In genomic region chr11:117599788-117600263, GRCm38 (mm10) we compare ENCODE assay signal across 9 mouse cellular contexts. TPM values are rescaled to one million over a fixed set of nuclear protein-coding genes. Genes with fewer than 3 reads are reported as not detected.
A peak's percentile ranks its signal among the peaks of the same experiment; 100 is the strongest.
DNase-seq lines count a peak whose midpoint lies in the region; ATAC-seq and TF ChIP-seq lines count a peak whose summit lies in the region.
"Had no signal": no experiment of that assay in that cellular context is flagged by ENCODE, and none has a peak within 500 bp of the region (broad histone marks: within the 10 kb centered on the region; RNA-seq: fewer than 3 reads in every experiment).

No protein-coding gene starts in this region.

- intact Hi-C loops in left cerebral cortex, postnatal 36 days (cut with DNase I) = no loop called here

- no peak overlapping the region for H3K4me2 ChIP-seq in forebrain, embryonic 15.5 days (replicated peaks)
- H3K4me2 ChIP-seq in liver, embryonic 16.5 days (ENCODE audit: low read depth, low read length) = peak overlapping the region; percentile 60; the same call in 1 of the 2 replicates
- peak overlapping the region; percentile 75 for H3K4me2 ChIP-seq in stomach, postnatal 0 days (replicated peaks; ENCODE audit: low read depth)

- ATAC-seq in forebrain, embryonic 15.5 days (replicated peaks) = no peak
- ATAC-seq in liver, embryonic 16.5 days (ENCODE audit: low read depth) = no peak
- ATAC-seq in stomach, postnatal 0 days (ENCODE audit: low FRiP score, low TSS enrichment) = no peak

- no peak for DNase-seq in forebrain, embryonic 10.5 days (ENCODE audit: extremely low spot score, low spot score)
- DNase-seq in thymus, postnatal 25 days = peak; percentile 30
- no peak for DNase-seq in thymus, postnatal 0 days (ENCODE audit: low spot score)
- no peak for DNase-seq in stomach, postnatal 0 days (ENCODE audit: low spot score)
- DNase-seq in left cerebral cortex, postnatal 36 days (ENCODE audit: low spot score in 2 of 2) = no peak
- no peak for DNase-seq in frontal cortex, postnatal 14 days (ENCODE audit: low spot score in 2 of 2)
- DNase-seq: kidney, postnatal 25 days had no signal

- peaks cover 94% of the 10 kb centered on the region for H3K27me3 ChIP-seq in forebrain, embryonic 10.5 days (ENCODE audit: poor library complexity, severe bottlenecking)
- peaks cover 2% of the 10 kb centered on the region; the same call in 1 of the 2 replicates for H3K27me3 ChIP-seq in forebrain, embryonic 15.5 days
- H3K27me3 ChIP-seq in liver, embryonic 16.5 days (ENCODE audit: control insufficient read depth, insufficient read depth, low read depth, low read length) = peaks cover 46% of the 10 kb centered on the region
- no peaks in the 10 kb centered on the region for H3K27me3 ChIP-seq in stomach, postnatal 0 days (ENCODE audit: control insufficient read depth, insufficient read depth, low read length)

- H3K9ac ChIP-seq in forebrain, embryonic 15.5 days (replicated peaks) = no peak overlapping the region
- no peak overlapping the region for H3K9ac ChIP-seq in liver, embryonic 16.5 days (ENCODE audit: low read depth, low read length)
- H3K9ac ChIP-seq in stomach, postnatal 0 days (ENCODE audit: low read length) = 0 out of 2 replicates have a peak overlapping the region, but pooled peaks have one; percentile 64

- H3K4me1 ChIP-seq in forebrain, embryonic 10.5 days = peaks cover 65% of the 10 kb centered on the region
- H3K4me1 ChIP-seq in forebrain, embryonic 15.5 days = peaks cover 46% of the 10 kb centered on the region
- no peaks in the 10 kb centered on the region; the same call in 1 of the 2 replicates for H3K4me1 ChIP-seq in liver, embryonic 16.5 days (ENCODE audit: control insufficient read depth, low read depth, low read length)
- H3K4me1 ChIP-seq in stomach, postnatal 0 days (replicated peaks; ENCODE audit: control insufficient read depth, insufficient read depth) = peaks cover 3% of the 10 kb centered on the region; the same call in 1 of the 2 replicates

- 9% methylated on average over 14 of the region's 14 CpGs for WGBS in forebrain, embryonic 10.5 days
- 15% methylated on average over 14 of the region's 14 CpGs for WGBS in forebrain, embryonic 15.5 days
- 12% methylated on average over 14 of the region's 14 CpGs for WGBS in liver, embryonic 16.5 days (ENCODE audit: insufficient replicate concordance)
- 14% methylated on average over 14 of the region's 14 CpGs for WGBS in stomach, postnatal 0 days

- TF ChIP-seq CTCF in stomach, postnatal 0 days (IDR thresholded peaks at IDR 0.05; ENCODE audit: low read depth) = no peak

- no peaks in the 10 kb centered on the region for H3K9me3 ChIP-seq in forebrain, embryonic 10.5 days
- H3K9me3 ChIP-seq in forebrain, embryonic 15.5 days = no peaks in the 10 kb centered on the region
- no peaks in the 10 kb centered on the region for H3K9me3 ChIP-seq in liver, embryonic 16.5 days (replicated peaks; ENCODE audit: control insufficient read depth, low read length)
- H3K9me3 ChIP-seq in stomach, postnatal 0 days (ENCODE audit: control insufficient read depth, low read length) = no peaks in the 10 kb centered on the region

- H3K36me3 ChIP-seq in forebrain, embryonic 10.5 days (replicated peaks) = no peaks in the 10 kb centered on the region
- no peaks in the 10 kb centered on the region for H3K36me3 ChIP-seq in forebrain, embryonic 15.5 days
- no peaks in the 10 kb centered on the region for H3K36me3 ChIP-seq in liver, embryonic 16.5 days (ENCODE audit: control insufficient read depth, insufficient read depth)
- H3K36me3 ChIP-seq in stomach, postnatal 0 days (ENCODE audit: control insufficient read depth, insufficient read depth, low read length) = no peaks in the 10 kb centered on the region

- peak overlapping the region; percentile 23; the same call in 1 of the 2 replicates for H3K4me3 ChIP-seq in forebrain, embryonic 10.5 days
- no peak overlapping the region for H3K4me3 ChIP-seq in forebrain, embryonic 15.5 days
- no peak overlapping the region for H3K4me3 ChIP-seq in liver, embryonic 16.5 days (ENCODE audit: low read depth, low read length)
- H3K4me3 ChIP-seq in stomach, postnatal 0 days (ENCODE audit: low read depth, low read length) = peak overlapping the region; percentile 49

- TF ChIP-seq EP300 in stomach, postnatal 0 days (optimal IDR thresholded peaks at IDR 0.05) = no peak

- peak overlapping the region; percentile 51; the same call in 1 of the 2 replicates for H3K27ac ChIP-seq in forebrain, embryonic 10.5 days
- H3K27ac ChIP-seq in forebrain, embryonic 15.5 days (replicated peaks) = no peak overlapping the region
- no peak overlapping the region for H3K27ac ChIP-seq in liver, embryonic 16.5 days (ENCODE audit: low read length)
- H3K27ac ChIP-seq in stomach, postnatal 0 days (replicated peaks) = no peak overlapping the region

RNA-seq across cellular contexts. Expression of gene Tnrc6c, which starts 54.3 kb away (rescaled TPM):
- 11.3 and 12.0 TPM in 2 replicates for polyA plus RNA-seq in forebrain, embryonic 10.5 days (2016; fragmentation: Nextera tagmentation; extraction: Ambion mirVana)
- 29.2 and 31.0 TPM in 2 replicates for polyA plus RNA-seq in forebrain, embryonic 15.5 days (2015; fragmentation: Nextera tagmentation; extraction: Ambion mirVana)
- polyA plus RNA-seq in thymus, postnatal 0 days (2015; fragmentation: Nextera tagmentation; extraction: Ambion mirVana) = 13.2 and 18.7 TPM in 2 replicates
- 2.1 and 2.4 TPM in 2 replicates for polyA plus RNA-seq in liver, embryonic 16.5 days (2015; fragmentation: Nextera tagmentation; extraction: Ambion mirVana)
- 6.0 and 6.1 TPM in 2 replicates for polyA plus RNA-seq in stomach, postnatal 0 days (2015; fragmentation: Nextera tagmentation; extraction: Ambion mirVana)
- total RNA-seq in left cerebral cortex, postnatal 36 days (2021) = 10 to 100 TPM; 47.7 to 65.3 TPM

Comparison
In these comparisons a context has a peak if more than half of its experiments do, and no peak if none do; other contexts are left out.
1. H3K4me3 ChIP-seq: peak in forebrain, embryonic 10.5 days (single experiment) and stomach, postnatal 0 days (single experiment); none in forebrain, embryonic 15.5 days (single experiment) and liver, embryonic 16.5 days (single experiment).